Mouse (Mus musculus) myocyte (in vitro differentiated cells): ENCODE measurements around the gene Uap1l1.
A peak's percentile ranks its signal among the peaks of the same experiment; 100 is the strongest.

Experiments
- MYOD1 ChIP-seq, 3 experiments: IDR thresholded peaks; one replicate each; pipeline ENCODE4 v1.6.1; 2011; ENCODE audit warnings: control low read depth in 2 of 3, low read depth in 2 of 3, mild to moderate bottlenecking in 2 of 3, moderate library complexity in 1 of 3; ENCODE audit not compliant: insufficient read length in 2 of 3, control insufficient read depth in 1 of 3
- POLR2A ChIP-seq: IDR thresholded peaks from one replicate; pipeline ENCODE4 v1.6.1; 2011; ENCODE audit warnings: low read depth, mild to moderate bottlenecking, control low read depth, moderate library complexity; ENCODE audit not compliant: insufficient read length
- POLR2AphosphoS2 ChIP-seq: IDR thresholded peaks from one replicate; pipeline ENCODE4 v1.6.1; 2011; ENCODE audit warnings: low read depth, control low read depth; ENCODE audit not compliant: insufficient read length
- TCF12 ChIP-seq: IDR thresholded peaks from one replicate; pipeline ENCODE4 v1.6.1; 2011; ENCODE audit warnings: mild to moderate bottlenecking, control low read depth; ENCODE audit not compliant: poor library complexity, insufficient read depth, severe bottlenecking
- USF1 ChIP-seq: IDR thresholded peaks from one replicate; pipeline ENCODE4 v1.6.1; 2011; ENCODE audit warnings: low read depth, mild to moderate bottlenecking, control low read depth, moderate library complexity

GRCm38 (mm10) chr2:25356208-25357079 is 9.0 kb downstream of the Uap1l1 start, which contains the start of gene Dpp7:
- TF ChIP-seq POLR2A (peak; percentile 62), MYOD1 (IDR thresholded peaks at IDR 0.05; ENCODE audit: control insufficient read depth in 1 of 3, insufficient read length in 2 of 3, low read depth in 2 of 3) (no peak), POLR2AphosphoS2 (peak; percentile 21), USF1 (peak; percentile 100), TCF12 (no peak)
